Mouse (Mus musculus) kidney, adult 2 months (tissue): ENCODE measurements around the gene Rnf220. TPM values are rescaled to one million over a fixed set of nuclear protein-coding genes. Genes with fewer than 3 reads are reported as not detected.
A peak's percentile ranks its signal among the peaks of the same experiment; 100 is the strongest.

Source experiments
- DNase-seq: peaks from one replicate; pipeline ENCODE4 v3.0.0; 2021
- H3K27ac ChIP-seq: fragments of 200-500 bp; 2 replicates; pipeline ENCODE4 v1.5.1; 2012; ENCODE audit warnings: low read depth, low read length, control low read depth, inconsistent platforms; ENCODE audit not compliant: insufficient read depth
- H3K27me3 ChIP-seq: fragments of 200-500 bp; replicated peaks from 2 replicates; pipeline ENCODE4 v1.6.1; 2012; ENCODE audit warnings: mild to moderate bottlenecking, moderate library complexity, low read length, inconsistent platforms; ENCODE audit not compliant: control insufficient read depth, insufficient read depth
- H3K36me3 ChIP-seq: fragments of 200-500 bp; 2 replicates; pipeline ENCODE4 v1.6.1; 2012; ENCODE audit warnings: mild to moderate bottlenecking, moderate library complexity, low read length, inconsistent platforms; ENCODE audit not compliant: control insufficient read depth, insufficient read depth
- H3K4me1 ChIP-seq: fragments of 200-500 bp; 2 replicates; pipeline ENCODE4 v1.6.1; 2011; ENCODE audit warnings: low read length; ENCODE audit not compliant: control insufficient read depth, insufficient read depth
- H3K4me3 ChIP-seq: fragments of 200-500 bp; 2 replicates; pipeline ENCODE4 v1.5.1; 2011; ENCODE audit warnings: mild to moderate bottlenecking, low read depth, low read length, control low read depth; ENCODE audit not compliant: insufficient read depth
- CTCF ChIP-seq: fragments of 200-500 bp; conservative IDR thresholded peaks from 2 replicates; pipeline ENCODE4 v1.5.1; 2011; ENCODE audit warnings: low read depth, mild to moderate bottlenecking, control low read depth, low read length, moderate library complexity, mixed read lengths; ENCODE audit not compliant: insufficient read depth, insufficient read length
- POLR2A ChIP-seq: fragments of 200-500 bp; IDR thresholded peaks from one replicate; pipeline ENCODE4 v1.6.1; 2011; ENCODE audit warnings: low read depth, low read length, control low read depth
- WGBS: fragments of 180-500 bp; shearing (Covaris S2); methylation state at CpG from one replicate; pipeline ENCODE4 v1.1.7; 2018; 5-methylcytosine and 5-hydroxymethylcytosine counted together
- polyA plus RNA-seq: library from polyadenylated mRNA; depleted of rRNA; stranded (reverse); fragments of >200 nt; gene quantifications from 2 replicates; pipeline ENCODE4 v1.2.3, GENCODE M21; 2012; rRNA removed

The Rnf220 gene
- polyA plus RNA-seq = 69.9 and 70.7 TPM in 2 replicates

GRCm38 (mm10) chr4:117496482-117497165 is at the start of gene Rnf220:
Rnf220 (minus strand) TSS chr4:117497052.
- WGBS = 1% methylated on average over 42 of the region's 42 CpGs
- peak within 1 kb of the TSS; percentile 27; the same call in 1 of the 2 replicates for H3K4me3 ChIP-seq
- H3K27me3 ChIP-seq = peaks cover 25% of the 10 kb centered on the region
- no peaks in the 10 kb centered on the region for H3K36me3 ChIP-seq
- DNase-seq = peak; percentile 35
- TF ChIP-seq POLR2A (no peak), CTCF (no peak)
- no peak within 1 kb of the TSS for H3K27ac ChIP-seq
- H3K4me1 ChIP-seq = 0 out of 2 replicates have a peak, but pooled peaks cover 6% of the 10 kb centered on the region

GRCm38 (mm10) chr4:117546616-117547015 is 49.8 kb upstream of the Rnf220 start:
- Histone ChIP-seq H3K4me3 (no peak overlapping the region), H3K4me1 (peaks cover 7% of the 10 kb centered on the region), H3K27me3 (no peaks in the 10 kb centered on the region), H3K36me3 (no peaks in the 10 kb centered on the region), H3K27ac (no peak overlapping the region)
- DNase-seq = no peak
- TF ChIP-seq CTCF (no peak), POLR2A (no peak)
- 81% methylated on average over 6 of the region's 6 CpGs for WGBS

- Histone ChIP-seq H3K4me3 (no peak overlapping the region), H3K36me3 (no peaks in the 10 kb centered on the region), H3K27me3 (no peaks in the 10 kb centered on the region), H3K27ac (no peak overlapping the region), H3K4me1 (no peaks in the 10 kb centered on the region)
- no peak for DNase-seq
- WGBS = 88% methylated on average over 3 of the region's 3 CpGs
- TF ChIP-seq POLR2A (no peak), CTCF (no peak)
Measured at GRCm38 (mm10) chr4:117545448-117545847, 48.6 kb upstream of the Rnf220 start.

GRCm38 (mm10) chr4:117540571-117540970 is 43.7 kb upstream of the Rnf220 start:
- Histone ChIP-seq H3K4me3 (no peak overlapping the region), H3K36me3 (no peaks in the 10 kb centered on the region), H3K27me3 (no peaks in the 10 kb centered on the region), H3K4me1 (no peaks in the 10 kb centered on the region), H3K27ac (no peak overlapping the region)
- no peak for TF ChIP-seq CTCF
- no peak for TF ChIP-seq POLR2A
- peak; percentile 75 for DNase-seq
- WGBS = 53% methylated on average over 5 of the region's 5 CpGs

- TF ChIP-seq CTCF = no peak
- no peak for TF ChIP-seq POLR2A
- no peak for DNase-seq
- Histone ChIP-seq H3K4me3 (no peak overlapping the region), H3K4me1 (no peaks in the 10 kb centered on the region), H3K27me3 (no peaks in the 10 kb centered on the region), H3K36me3 (no peaks in the 10 kb centered on the region), H3K27ac (no peak overlapping the region)
- WGBS = 64% methylated on average over 8 of the region's 8 CpGs
Measured at GRCm38 (mm10) chr4:117539329-117539980, 42.6 kb upstream of the Rnf220 start.

GRCm38 (mm10) chr4:117537002-117537401 is 40.1 kb upstream of the Rnf220 start:
- DNase-seq = no peak
- WGBS = 78% methylated on average over 7 of the region's 7 CpGs
- H3K4me1 ChIP-seq = no peaks in the 10 kb centered on the region
- no peak overlapping the region for H3K27ac ChIP-seq
- H3K27me3 ChIP-seq = no peaks in the 10 kb centered on the region
- H3K36me3 ChIP-seq = no peaks in the 10 kb centered on the region
- H3K4me3 ChIP-seq = no peak overlapping the region
- no peak for TF ChIP-seq CTCF
- TF ChIP-seq POLR2A = no peak

GRCm38 (mm10) chr4:117535496-117536200 is 38.8 kb upstream of the Rnf220 start:
- 67% methylated on average over 9 of the region's 9 CpGs for WGBS
- TF ChIP-seq POLR2A (no peak), CTCF (no peak)
- Histone ChIP-seq H3K4me1 (no peaks in the 10 kb centered on the region), H3K27me3 (no peaks in the 10 kb centered on the region), H3K36me3 (no peaks in the 10 kb centered on the region), H3K27ac (no peak overlapping the region), H3K4me3 (no peak overlapping the region)
- DNase-seq = no peak
